Mouse (Mus musculus) myocyte (in vitro differentiated cells): ENCODE data around the gene Hdac7.

Experiments used
- CEBPB ChIP-seq: IDR thresholded peaks from 2 replicates; pipeline ENCODE4 v1.6.1; 2011; ENCODE audit warnings: mild to moderate bottlenecking, moderate library complexity; ENCODE audit not compliant: poor library complexity, insufficient read depth, severe bottlenecking
- MYOG ChIP-seq, 3 experiments: IDR thresholded peaks; one replicate each; pipeline ENCODE4 v1.6.1; 2011; ENCODE audit warnings: control low read depth in 2 of 3, low read depth in 2 of 3, mild to moderate bottlenecking in 2 of 3; ENCODE audit not compliant: insufficient read length in 2 of 3, control insufficient read depth in 1 of 3, insufficient read depth in 1 of 3
- POLR2A ChIP-seq: IDR thresholded peaks from one replicate; pipeline ENCODE4 v1.6.1; 2011; ENCODE audit warnings: low read depth, mild to moderate bottlenecking, control low read depth, moderate library complexity; ENCODE audit not compliant: insufficient read length
- POLR2AphosphoS2 ChIP-seq: IDR thresholded peaks from one replicate; pipeline ENCODE4 v1.6.1; 2011; ENCODE audit warnings: low read depth, control low read depth; ENCODE audit not compliant: insufficient read length
- TCF12 ChIP-seq: IDR thresholded peaks from one replicate; pipeline ENCODE4 v1.6.1; 2011; ENCODE audit warnings: mild to moderate bottlenecking, control low read depth; ENCODE audit not compliant: poor library complexity, insufficient read depth, severe bottlenecking
- TCF3 ChIP-seq: IDR thresholded peaks from one replicate; pipeline ENCODE4 v1.6.1; 2011; ENCODE audit warnings: low read depth, control low read depth; ENCODE audit not compliant: insufficient read length
- USF1 ChIP-seq: IDR thresholded peaks from one replicate; pipeline ENCODE4 v1.6.1; 2011; ENCODE audit warnings: low read depth, mild to moderate bottlenecking, control low read depth, moderate library complexity

DNA sequence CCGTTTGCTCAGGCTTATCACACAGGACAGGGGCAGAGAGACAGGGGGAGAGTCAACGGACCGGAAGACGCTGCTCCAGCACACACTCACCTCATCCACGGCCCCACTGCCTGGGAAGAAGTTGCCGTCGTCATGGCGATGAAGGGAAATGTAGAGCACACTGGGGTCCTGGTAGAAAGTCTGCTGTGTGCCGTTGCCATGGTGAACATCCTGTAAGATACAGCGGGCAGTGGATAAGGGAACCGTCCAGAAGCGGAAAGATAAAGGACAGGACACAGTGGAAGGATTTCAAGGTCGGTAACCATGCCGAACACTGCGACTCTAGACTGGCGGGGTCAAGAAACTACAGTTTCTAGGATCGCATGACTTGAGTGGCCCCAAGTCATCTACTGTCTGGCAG, 46.2 kb downstream of the Hdac7 start:
- TF ChIP-seq POLR2AphosphoS2 (no peak), TCF12 (no peak), POLR2A (no peak), USF1 (no peak), TCF3 (no peak), CEBPB (no peak), MYOG (IDR thresholded peaks at IDR 0.05; ENCODE audit: control insufficient read depth in 1 of 3, insufficient read depth in 1 of 3, insufficient read length in 2 of 3, low read depth in 2 of 3) (no peak)
